Mouse (Mus musculus): ENCODE results near the gene Gm44511.
"Not testable (repeated sequence)": the region's sequence is repeated elsewhere in the genome, so short reads cannot be mapped to it uniquely, and the experiment has no call there.

Gm44511 gene

GRCm38 (mm10) chr6:128762892-128763670, 63.0 kb downstream of the Gm44511 start:
- DNase-seq (ENCODE audit: low spot score in 2 of 2): not testable (repeated sequence)

- DNase-seq (ENCODE audit: low spot score in 2 of 2): no peak
Measured at GRCm38 (mm10) chr6:128761144-128761540, 65.0 kb downstream of the Gm44511 start.

GRCm38 (mm10) chr6:128760416-128761143, 65.5 kb downstream of the Gm44511 start:
- DNase-seq (ENCODE audit: low spot score in 2 of 2): peak; percentile 79 to 91

GRCm38 (mm10) chr6:128760016-128760415, 66.1 kb downstream of the Gm44511 start:
- peak; percentile 78 to 92 for DNase-seq (ENCODE audit: low spot score in 2 of 2)

GRCm38 (mm10) chr6:128759221-128759950, 66.7 kb downstream of the Gm44511 start:
- DNase-seq (ENCODE audit: low spot score in 2 of 2): no peak

GRCm38 (mm10) chr6:128755402-128755763, 70.7 kb downstream of the Gm44511 start:
- DNase-seq (ENCODE audit: low spot score in 2 of 2): not testable (repeated sequence)

GRCm38 (mm10) chr6:128754748-128755401, 71.2 kb downstream of the Gm44511 start:
- not testable (repeated sequence) for DNase-seq (ENCODE audit: low spot score in 2 of 2)

GRCm38 (mm10) chr6:128754265-128754664, 71.8 kb downstream of the Gm44511 start:
- DNase-seq (ENCODE audit: low spot score in 2 of 2): peak; percentile 19 to 29

- DNase-seq (ENCODE audit: low spot score in 2 of 2): peak; percentile 77 to 82
Measured at GRCm38 (mm10) chr6:128753610-128754224, 72.4 kb downstream of the Gm44511 start.

- DNase-seq (ENCODE audit: low spot score in 2 of 2): not testable (repeated sequence)
Measured at GRCm38 (mm10) chr6:128747006-128747405, 79.1 kb downstream of the Gm44511 start.

GRCm38 (mm10) chr6:128737445-128737844, 88.7 kb downstream of the Gm44511 start:
- no peak for DNase-seq (ENCODE audit: low spot score in 2 of 2)

- DNase-seq (ENCODE audit: low spot score in 2 of 2): no peak
Measured at GRCm38 (mm10) chr6:128736100-128736499, 90.0 kb downstream of the Gm44511 start.

GRCm38 (mm10) chr6:128734896-128735295, 91.2 kb downstream of the Gm44511 start:
- no peak for DNase-seq (ENCODE audit: low spot score in 2 of 2)

GRCm38 (mm10) chr6:128733908-128734679, 92.0 kb downstream of the Gm44511 start:
- DNase-seq (ENCODE audit: low spot score in 2 of 2): no peak

GRCm38 (mm10) chr6:128732032-128732431, 94.1 kb downstream of the Gm44511 start:
- peak in 1 of 2 experiments; percentile 7 for DNase-seq (ENCODE audit: low spot score in 2 of 2)
